Mouse (Mus musculus) cerebellum, postnatal 14 days (tissue): ENCODE data around the gene Gpr137b.
A peak's percentile ranks its signal among the peaks of the same experiment; 100 is the strongest.
"Not testable (repeated sequence)": the region's sequence is repeated elsewhere in the genome, so short reads cannot be mapped to it uniquely, and the experiment has no call there.

Experiments
- DNase-seq, 2 experiments: peaks; one replicate each; pipeline ENCODE4 v3.0.0; 2021; ENCODE audit warnings: mixed read lengths in 2 of 2

The Gpr137b gene

DNA sequence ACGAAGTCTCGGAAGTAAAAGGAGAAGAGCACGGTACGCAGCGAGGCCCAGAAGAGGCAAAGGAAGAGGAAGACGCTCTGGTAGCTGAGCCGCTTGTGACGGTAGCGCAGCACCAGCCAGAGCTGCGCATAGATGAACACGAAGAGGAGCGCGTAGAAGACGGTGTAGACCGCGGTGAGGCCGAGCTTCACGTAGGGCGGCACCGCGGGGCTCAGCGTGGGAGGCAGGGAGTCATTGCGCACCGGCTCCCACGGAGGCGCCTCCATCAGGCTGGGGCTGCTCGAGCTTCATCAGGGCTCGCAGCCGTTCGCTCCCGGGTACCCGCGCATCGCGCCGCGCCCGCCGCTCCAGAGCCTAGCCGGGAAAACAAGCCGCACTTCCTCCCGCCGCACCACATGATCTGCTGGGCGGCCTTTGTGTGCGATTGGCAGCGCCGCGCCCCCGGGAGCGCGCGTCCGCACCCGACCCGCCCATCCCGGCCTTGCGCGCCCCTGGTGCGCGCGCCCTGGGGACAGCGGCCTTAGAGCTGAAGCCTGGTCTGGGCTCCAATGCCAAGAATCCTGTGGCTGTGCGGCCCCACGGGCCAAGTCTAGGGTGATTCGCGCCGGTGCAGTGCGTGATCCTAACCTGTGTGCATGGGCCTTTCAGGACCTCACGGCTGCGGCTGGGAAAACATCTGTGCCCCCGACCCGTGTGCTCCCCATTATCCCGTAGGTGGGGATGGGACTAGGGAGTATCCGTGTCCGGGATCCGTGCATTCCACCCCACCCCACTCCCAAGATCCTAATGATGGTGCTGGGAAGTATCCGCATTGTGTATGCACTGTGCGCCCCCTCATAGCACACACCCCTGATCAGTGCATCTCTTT lies at the start of gene Gpr137b:
Gene Gpr137b (minus strand): TSS at position 787 of the 868 bp plus-strand sequence.
- peak in 1 of 2 experiments; percentile 55 for DNase-seq

DNA sequence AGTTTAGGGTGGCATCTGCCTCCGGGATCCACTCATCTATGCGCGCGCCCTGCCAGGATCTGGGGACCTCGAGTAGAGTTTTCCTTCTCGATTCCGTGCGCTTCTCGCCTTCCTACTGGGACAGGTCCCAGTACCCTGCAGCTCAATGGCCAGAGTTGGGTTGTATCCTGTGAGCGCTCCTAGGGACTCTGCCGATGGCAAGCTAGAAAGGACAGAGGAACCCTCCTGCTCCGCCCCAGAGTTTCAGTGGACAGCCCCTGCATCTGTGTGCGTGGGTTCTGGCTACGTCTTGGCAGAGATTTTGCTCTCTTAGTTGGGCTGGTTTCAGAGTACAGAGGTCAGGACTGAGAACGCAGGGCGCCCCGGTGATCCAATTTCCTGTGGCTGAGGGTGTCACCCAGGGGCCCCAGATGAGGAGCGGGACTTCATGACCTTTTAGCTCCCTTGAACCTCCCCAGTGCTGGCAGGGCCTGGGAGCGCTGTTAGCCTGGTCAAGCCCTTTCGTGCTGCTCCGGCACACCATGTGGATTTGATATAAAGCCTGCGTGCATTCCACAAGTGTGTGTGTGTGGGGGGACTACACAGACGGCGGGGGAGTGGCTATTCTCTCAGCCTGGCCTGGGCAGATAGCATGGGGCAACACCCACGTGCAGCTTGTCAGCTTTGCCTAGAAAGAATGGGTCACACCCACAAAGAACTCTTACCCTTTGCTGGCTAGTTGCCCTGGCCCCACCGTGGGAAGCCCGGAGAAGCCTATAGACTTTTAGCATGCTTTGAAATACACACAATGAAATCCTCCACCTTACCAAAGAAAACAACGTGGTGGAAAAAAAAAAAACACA lies 44.5 kb upstream of the Gpr137b start:
- DNase-seq = not testable (repeated sequence)

DNA sequence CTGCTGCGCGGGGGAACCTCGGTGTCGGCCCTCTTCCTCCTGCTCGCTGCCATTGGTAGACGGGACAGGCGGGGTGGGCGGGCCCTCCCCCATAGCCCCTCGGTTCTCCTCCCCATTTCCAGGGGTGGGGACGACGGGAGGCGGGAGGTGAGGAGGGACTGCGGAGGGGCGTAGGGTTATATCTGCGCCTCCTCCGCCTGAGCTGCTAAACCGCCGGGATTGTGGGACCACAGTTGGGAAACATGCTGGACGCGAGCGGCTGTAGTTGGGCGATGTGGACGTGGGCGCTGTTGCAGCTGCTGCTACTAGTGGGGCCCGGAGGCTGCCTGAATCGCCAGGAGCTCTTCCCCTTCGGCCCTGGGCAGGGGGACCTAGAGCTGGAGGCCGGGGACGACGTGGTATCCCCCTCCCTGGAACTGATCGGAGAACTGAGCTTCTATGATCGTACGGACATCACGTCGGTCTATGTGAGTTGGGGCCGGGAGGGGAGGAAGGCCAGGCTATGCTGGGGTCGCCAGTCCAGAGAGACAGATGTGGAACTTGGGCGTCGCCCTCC lies 43.7 kb upstream of the Gpr137b start, which contains the start of gene Nid1:
Gene Nid1 (plus strand): TSS at position 92 of the 556 bp plus-strand sequence.
- DNase-seq = not testable (repeated sequence)

DNA sequence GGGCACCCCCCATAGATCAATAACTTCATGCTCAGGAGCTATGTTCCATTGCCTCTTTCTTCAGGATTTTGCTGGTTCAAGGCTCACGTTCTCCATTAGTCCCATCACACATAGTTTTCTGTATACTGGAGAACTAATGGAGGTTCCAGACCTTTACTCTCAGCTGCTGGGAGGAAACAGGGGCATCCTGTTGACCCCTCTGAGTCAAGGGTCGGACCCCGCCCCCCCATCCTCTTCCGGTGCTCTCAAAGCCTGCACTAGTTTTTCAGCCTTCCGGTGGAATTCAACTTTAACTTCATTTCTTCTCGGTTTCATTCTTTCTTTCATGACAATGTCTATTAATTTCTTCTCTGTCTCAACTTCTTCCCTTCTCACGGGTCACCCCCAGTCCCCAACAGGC lies 42.3 kb upstream of the Gpr137b start:
- not testable (repeated sequence) for DNase-seq

DNA sequence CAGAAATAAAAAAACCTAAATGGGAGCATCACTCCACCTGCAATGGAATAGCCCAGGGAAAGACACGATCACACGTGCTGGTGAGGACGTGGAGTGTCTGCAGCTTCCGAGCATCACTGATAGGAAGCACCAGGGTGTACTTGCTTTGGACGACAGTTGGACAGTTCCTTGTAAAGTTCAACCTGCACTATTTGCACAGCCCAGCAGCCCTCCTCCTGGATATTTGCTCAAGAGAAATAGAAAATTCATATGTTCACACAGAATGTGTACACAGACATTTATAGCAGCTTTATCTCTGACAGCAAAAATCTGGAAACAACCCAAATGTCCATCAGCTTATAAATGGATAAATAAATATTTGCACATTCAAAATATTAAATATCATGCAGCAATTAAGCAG lies 29.5 kb upstream of the Gpr137b start:
- not testable (repeated sequence) for DNase-seq

DNA sequence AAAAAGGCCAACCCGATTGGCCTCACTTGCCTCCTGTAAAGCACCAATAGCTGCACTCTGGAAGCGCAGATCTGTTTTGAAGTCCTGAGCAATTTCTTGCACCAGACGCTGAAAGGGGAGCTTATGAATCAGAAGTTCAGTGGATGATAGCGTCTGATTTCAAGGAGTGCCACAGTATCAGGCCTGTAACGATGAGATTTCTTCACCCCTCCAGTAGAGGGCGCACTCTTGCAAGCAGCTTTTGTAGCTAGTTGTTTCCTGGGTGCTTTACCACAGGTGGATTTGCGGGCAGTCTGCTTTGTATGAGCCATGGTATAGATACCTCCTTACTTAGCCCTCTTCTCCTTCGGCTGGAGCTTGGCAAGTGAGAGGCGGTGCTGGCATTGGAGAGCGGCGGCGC lies 25.0 kb upstream of the Gpr137b start:
- DNase-seq = not testable (repeated sequence)

DNA sequence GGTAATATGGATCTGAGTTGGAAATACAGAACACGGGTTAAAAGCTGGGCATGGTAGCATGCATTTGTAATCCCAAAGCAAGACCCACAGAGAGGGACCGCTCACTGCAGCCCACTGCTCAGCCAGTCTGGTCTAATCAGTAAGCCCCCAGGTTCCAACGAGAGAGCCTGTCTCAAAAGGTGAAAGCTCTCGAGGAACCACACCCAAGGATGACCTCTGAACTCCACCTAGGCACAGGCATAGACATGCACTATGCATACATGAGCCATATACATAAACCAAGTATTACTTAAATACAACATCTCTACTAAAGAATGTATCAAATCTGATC lies 22.2 kb upstream of the Gpr137b start:
- not testable (repeated sequence) for DNase-seq

DNA sequence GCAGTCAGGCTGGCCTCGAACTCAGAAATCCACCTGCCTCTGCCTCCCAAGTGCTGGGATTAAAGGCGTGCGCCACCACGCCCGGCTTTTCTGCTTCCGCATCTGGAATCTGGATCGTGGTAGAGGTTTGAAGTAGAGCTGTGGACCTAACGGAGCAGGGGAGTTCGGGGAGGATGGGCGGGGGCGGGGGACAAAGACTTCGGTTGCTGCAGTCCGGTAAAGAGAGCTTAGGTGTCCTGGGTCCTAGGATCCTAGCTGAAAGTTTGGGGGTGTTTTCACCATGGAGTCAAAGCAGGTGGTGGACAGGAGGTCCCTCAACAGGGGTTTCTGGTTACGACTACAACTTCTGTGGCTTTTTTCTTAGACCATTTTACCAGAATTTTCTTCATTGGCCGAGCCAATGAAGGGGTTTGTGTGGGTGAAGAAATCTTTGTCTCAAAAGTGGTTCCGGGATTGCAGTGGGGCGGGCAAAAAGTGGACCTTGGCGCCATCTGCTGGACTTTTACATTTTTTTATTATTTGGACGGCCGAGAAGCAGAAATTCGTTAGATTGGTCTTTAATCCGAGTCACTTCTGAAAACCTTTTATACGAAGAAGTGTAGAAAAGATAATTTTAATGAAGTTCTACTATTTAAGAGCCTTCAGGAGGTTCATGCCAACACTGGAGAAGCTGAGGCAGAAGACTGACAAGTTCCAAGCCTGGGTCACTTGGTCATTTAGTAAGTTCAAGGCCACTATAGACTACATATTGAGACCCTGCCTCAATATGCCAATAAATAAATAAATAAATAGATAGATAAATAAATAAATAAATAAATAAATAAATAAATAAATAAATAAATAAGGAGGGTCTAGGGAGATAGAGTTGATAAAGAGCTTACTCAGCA lies 21.5 kb upstream of the Gpr137b start:
- DNase-seq = peak; percentile 69 to 72

DNA sequence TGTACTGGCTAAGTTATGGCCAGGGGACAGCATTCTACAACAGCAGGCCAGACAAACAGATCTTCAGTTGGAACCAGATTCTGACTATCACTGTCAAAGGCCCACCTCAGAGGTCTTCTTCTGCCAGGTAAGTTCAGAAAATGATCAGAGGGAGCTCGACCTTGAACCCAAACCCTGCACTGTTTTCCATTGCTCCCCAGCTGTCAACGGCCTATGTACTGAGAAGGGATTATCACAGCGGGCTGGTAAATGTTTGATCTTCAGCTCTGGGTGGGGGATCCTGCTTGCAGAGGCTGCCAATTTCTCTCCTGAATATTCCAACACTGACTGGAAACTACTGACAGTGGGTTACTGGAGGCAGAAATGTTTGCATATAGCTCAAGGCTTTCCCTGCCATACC lies 20.4 kb upstream of the Gpr137b start:
- DNase-seq = no peak

DNA sequence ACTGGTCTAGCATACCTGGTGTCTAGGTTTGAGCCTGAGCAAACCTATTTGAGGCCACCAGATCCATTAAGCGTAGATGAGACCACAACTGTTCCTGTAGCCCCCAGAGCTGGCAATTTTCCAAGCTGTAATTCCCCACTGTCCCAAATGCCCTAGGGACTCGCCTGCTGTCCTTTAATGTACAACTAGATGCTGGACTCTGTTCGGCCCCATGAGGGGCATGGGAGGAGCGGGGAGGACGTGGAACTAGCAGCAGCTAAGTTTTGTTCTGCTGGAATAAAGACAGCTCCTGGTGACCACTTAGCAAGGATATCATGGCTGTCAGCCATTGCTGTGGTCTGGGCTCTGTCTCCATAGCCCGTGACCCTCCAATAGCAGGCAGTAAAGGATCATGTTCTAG lies 11.7 kb upstream of the Gpr137b start:
- DNase-seq = not testable (repeated sequence)

DNA sequence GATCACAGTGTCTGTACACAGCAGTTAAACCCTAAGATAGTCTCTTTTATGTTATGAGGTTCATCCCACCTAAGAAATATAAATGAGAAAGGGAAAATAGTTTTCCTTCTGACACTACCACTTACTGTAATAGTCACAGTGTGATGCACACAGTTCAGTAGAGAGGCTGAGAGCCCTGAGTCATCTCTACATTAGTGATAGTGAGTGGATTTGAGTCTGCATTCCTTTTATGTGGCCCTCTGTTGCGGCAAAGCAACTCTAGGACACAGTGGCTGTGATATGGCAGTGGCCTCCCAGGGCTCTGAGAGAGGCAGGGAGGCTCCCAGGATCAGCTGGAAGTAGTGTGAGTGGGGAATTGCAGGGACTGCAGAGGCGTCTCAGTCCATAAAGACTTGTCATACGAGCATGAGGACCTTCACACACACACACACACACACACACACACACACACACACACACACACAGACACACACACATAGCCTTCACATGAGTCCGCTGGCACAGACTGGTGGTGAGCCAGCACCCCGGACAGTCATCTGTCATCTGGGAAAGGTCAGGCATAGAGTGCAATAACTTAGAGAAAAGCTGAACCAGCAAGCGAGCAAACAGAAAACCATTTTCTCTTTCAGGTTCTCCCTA lies 10.8 kb upstream of the Gpr137b start:
- not testable (repeated sequence) for DNase-seq

DNA sequence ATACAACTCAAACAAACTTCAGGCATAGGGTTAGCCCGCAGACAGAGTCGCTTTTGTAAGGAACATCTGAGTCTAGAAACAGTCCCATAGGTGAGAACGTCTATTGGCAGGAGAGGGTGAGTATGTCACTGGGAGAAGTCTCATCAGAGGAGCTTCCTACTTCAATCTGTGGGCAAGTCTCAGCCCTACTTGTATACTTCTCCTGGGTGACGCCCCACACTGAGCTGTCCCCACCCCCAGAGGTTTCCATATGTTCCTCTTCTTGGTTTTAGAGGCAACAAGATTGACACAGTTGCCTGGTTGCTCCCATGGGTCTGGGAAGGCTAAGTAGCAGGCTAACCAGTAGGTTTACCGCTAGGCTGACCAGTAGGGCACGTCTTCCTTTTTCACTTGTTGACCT lies 10.0 kb upstream of the Gpr137b start:
- DNase-seq = not testable (repeated sequence)

DNA sequence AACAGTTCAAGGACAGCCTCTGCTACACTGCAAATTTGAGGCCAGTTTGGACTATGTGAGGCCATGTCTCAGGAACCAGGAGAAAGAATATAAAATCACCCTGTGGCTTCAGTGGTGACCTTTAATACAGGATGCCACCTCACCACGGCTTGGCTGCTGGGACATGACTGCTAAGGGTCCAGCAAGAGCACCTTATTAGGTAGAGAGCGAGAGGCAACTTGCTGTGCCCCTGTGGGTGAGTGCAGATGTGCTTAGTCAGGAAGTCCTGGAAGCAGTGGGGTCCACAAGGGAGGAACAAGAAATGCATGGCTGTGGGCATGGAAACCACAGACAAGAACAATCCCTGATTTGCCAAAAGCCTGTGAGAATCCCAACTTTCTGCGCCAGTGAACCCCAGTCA lies 9.6 kb upstream of the Gpr137b start:
- not testable (repeated sequence) for DNase-seq

DNA sequence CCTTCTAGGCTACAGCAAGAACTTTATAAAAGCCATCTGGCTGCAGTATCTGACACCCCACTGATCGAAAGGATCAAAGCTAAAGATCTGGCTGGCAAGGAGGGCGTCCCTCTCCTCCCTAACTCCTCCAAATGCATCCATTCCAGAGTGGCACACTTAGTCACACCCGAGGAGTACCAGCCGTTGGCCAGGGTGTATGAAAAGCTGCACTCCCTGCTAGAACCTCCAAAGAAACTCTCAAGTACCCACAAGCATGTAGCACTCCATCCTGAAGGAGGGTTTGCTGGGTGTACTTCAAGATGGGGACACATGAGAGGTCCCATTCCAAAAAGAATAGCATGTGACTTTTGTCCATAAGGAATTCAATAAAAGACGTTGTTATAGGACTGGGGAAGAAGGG lies 9.0 kb upstream of the Gpr137b start:
- not testable (repeated sequence) for DNase-seq

DNA sequence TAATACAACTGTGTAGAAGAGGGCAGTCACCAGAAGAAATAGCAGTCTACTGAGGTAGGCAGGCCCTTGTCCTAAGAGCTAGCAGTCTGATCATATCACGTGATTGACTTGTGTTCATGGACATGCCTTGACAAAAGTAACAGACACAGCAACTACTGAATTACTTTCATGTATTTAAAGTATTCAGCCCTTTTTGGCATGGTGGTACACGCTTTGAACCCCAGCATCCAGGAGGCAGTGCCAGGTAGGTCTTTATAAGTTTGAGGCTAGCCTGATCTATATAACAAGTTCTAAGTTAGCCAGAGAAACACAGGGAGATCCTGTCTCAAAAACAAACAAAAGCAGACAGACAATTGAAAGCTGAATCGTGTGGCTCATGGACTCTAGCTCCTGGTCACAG lies 7.0 kb upstream of the Gpr137b start:
- DNase-seq = not testable (repeated sequence)

DNA sequence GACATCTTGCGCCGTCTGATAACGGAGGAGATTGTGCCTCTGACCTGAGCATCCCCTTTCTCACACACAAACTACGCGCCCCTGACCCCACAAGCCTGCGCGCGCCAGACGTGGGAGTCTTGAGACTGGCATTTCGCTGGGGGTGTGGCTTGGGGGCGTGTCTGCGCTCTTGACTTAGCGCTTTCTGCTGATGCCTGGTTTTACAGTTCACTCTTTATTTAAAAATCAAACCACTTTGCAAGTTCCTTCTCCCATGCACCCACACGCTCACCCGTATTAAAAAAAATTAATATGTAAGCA lies 232 bp upstream of the Gpr137b start:
- DNase-seq = not testable (repeated sequence)

DNA sequence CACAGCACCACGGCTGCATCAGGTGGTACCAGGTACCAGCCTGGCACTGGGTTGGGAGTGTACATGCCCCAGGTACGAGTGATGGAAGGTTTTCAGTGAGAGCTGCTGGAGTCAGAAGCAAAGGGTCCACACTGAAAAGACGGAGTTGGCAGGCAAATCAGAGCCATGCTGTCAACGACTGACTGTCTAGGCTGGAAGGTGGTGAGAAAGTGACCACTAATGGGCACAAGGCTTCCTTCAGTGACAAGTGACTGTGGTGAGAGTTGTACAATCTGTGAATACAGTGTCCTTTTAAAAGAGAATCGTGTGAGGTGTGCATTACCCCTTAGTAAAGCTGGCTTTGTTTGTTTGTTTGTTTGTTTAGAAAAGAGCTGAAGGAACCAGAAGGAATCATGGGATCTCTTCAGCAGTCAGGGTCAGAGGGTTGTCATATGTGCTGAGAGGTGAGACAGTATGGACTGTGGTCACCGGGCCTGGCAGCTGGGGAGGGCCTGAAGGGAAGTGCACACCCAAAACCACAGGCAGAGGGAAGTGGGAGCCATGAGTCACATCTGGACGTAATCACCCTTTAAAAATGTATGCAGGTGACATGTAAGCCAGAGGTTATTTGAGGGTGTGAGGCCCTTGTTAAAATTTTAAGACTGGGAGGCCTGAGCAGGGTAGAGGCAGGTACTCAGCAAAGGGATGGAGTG lies 15.5 kb downstream of the Gpr137b start:
- not testable (repeated sequence) for DNase-seq

DNA sequence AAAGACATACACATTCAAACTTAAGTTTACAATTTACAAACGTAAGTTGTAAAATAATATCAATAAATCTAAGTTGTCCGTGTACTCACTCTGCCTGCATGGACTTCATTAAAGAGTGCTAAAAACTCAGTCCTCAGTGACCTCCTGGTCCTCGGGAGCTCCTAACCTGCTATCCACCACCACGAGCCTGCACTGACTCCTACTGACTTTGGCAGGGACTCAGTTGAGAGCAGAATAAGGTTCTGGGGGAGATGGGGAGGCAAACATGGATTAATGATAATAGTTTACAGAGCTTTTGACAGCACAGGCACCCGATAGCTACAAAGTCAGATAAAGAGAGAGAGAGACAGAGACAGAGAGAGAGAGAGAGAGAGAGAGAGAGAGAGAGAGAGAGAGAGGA lies 16.6 kb downstream of the Gpr137b start:
- no peak for DNase-seq

DNA sequence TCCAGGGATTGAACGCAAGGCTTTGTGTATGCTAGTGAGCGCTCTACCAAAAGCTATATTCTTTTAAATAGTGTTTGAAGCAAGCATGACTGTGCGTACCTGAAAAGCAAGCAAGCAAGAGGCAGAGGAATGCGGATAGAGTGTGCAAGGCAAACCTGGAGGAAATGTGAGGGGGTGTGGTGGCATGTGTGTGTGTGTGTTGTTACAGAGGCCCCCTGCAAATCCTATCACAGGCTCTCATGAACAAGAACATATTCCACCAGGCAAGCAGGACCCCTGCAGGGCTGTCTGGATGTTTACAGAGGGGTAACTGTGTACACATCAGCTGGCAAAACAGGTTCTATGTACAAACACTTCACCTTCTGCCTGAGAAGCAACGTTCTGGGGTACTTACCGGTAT lies 19.8 kb downstream of the Gpr137b start:
- not testable (repeated sequence) for DNase-seq

DNA sequence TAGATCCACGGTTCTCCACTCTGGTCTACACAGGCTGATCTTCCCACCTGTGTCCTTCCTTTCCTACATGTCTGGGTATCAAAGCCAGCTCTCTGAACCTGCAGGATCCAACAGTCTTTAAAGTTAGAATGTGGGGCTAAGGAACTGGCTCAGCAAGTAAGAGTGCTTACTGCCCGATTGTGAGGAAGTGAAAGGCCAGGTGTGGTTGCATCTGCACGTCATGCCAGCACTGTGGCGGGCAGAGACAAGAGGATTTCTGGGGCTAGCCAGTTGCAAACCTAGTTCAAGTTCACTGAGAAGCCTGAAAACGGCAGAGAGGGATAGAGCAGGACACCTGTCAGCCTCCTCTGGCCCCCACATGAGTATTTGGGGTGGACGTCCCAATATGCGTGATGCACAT lies 22.4 kb downstream of the Gpr137b start:
- not testable (repeated sequence) for DNase-seq

DNA sequence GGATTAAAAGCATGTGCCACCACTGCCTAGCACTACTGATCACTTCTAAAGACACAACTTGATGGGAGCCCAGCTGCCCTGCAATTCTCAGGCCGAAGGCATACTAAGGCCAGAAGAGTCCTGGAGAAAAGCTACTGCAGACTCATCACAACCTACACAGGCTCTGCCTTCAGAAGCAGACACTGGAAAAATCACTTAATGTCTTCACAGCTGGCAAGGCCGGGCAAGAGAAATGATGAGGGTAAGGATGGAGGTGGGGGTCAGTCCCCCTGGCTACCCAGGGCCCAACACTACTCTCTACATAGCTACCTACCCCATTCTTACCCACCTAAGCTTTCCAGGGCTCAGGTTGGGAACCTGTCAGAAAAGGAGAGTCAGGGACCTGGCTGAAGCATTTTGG lies 27.4 kb downstream of the Gpr137b start:
- DNase-seq = not testable (repeated sequence)
